Mouse (Mus musculus) bone marrow macrophage, adult 2 months (primary cell): ENCODE data around the gene Gja5.
"Not testable (repeated sequence)": the region's sequence is repeated elsewhere in the genome, so short reads cannot be mapped to it uniquely, and the experiment has no call there.

Experiments used
- CTCF ChIP-seq: IDR thresholded peaks from 2 replicates; pipeline ENCODE4 v1.5.1; 2012; ENCODE audit warnings: low read depth, mild to moderate bottlenecking, low read length, moderate library complexity
- POLR2A ChIP-seq: IDR thresholded peaks from 2 replicates; pipeline ENCODE4 v1.6.1; 2012; ENCODE audit warnings: mild to moderate bottlenecking, low read depth, low read length, borderline replicate concordance

DNA sequence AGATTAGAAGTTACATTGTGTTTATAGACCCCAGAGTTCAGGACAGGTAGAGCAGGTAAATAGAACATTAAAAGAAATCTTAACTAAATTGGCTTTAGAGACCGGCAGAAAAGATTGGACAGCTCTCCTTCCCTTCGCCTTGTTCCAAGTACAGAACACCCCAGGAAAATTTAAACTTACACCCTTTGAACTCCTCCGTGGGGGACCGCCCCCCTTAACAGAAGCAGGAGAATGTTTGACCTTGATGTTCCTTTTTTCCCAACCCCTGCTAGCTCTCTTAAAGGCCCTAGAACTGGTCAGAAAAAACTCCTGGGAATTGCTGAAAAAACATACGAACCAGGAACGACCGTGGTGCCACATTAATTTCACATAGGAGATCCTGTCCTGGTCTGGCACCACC, 187.5 kb downstream of the Gja5 start:
- TF ChIP-seq POLR2A, CTCF: not testable (repeated sequence)
